Mouse (Mus musculus): ENCODE measurements at regions not wholly inside any gene's neighbourhood (a gene's known extent, or its start where the extent isn't known, plus 50 kb on each side); places are given as distances from the start of the nearest gene placed in this dataset.
A peak's percentile ranks its signal among the peaks of the same experiment; 100 is the strongest.

- DNase-seq (ENCODE audit: low spot score), result no peak
Observed at GRCm38 (mm10) chr9:47265946-47266490, 264.0 kb upstream of the Cadm1 start.

GRCm38 (mm10) chr9:47276303-47277005 lies 253.5 kb upstream of the Cadm1 start:
- no peak for DNase-seq (ENCODE audit: low spot score)

- DNase-seq (ENCODE audit: low spot score), result no peak
Observed at GRCm38 (mm10) chr9:47279410-47279809, 250.6 kb upstream of the Cadm1 start.

- DNase-seq (ENCODE audit: low spot score), result no peak
Observed at GRCm38 (mm10) chr9:47280146-47280545, 249.8 kb upstream of the Cadm1 start.

- no peak for DNase-seq (ENCODE audit: low spot score)
Observed at GRCm38 (mm10) chr9:47280598-47280997, 249.4 kb upstream of the Cadm1 start.

GRCm38 (mm10) chr9:47283746-47284455 lies 246.1 kb upstream of the Cadm1 start:
- DNase-seq (ENCODE audit: low spot score), result no peak

GRCm38 (mm10) chr9:47286930-47287722 lies 242.8 kb upstream of the Cadm1 start:
- DNase-seq (ENCODE audit: low spot score), result peak; percentile 61

GRCm38 (mm10) chr9:47288587-47289199 lies 241.3 kb upstream of the Cadm1 start:
- peak; percentile 48 for DNase-seq (ENCODE audit: low spot score)

- no peak for DNase-seq (ENCODE audit: low spot score)
Observed at GRCm38 (mm10) chr9:47300633-47301032, 229.3 kb upstream of the Cadm1 start.

GRCm38 (mm10) chr9:47307125-47307751 lies 222.7 kb upstream of the Cadm1 start:
- no peak for DNase-seq (ENCODE audit: low spot score)

- peak; percentile 22 for DNase-seq (ENCODE audit: low spot score)
Observed at GRCm38 (mm10) chr9:47307752-47308500, 222.0 kb upstream of the Cadm1 start.

GRCm38 (mm10) chr9:47313433-47313832 lies 216.5 kb upstream of the Cadm1 start:
- no peak for DNase-seq (ENCODE audit: low spot score)

GRCm38 (mm10) chr9:47314236-47314635 lies 215.7 kb upstream of the Cadm1 start:
- DNase-seq (ENCODE audit: low spot score), result no peak

GRCm38 (mm10) chr9:47320345-47320744 lies 209.6 kb upstream of the Cadm1 start:
- no peak for DNase-seq (ENCODE audit: low spot score)

GRCm38 (mm10) chr9:47321106-47321789 lies 208.7 kb upstream of the Cadm1 start:
- DNase-seq (ENCODE audit: low spot score), result peak; percentile 67

- DNase-seq (ENCODE audit: low spot score), result no peak
Observed at GRCm38 (mm10) chr9:47322293-47322692, 207.7 kb upstream of the Cadm1 start.

GRCm38 (mm10) chr9:47323051-47323450 lies 206.9 kb upstream of the Cadm1 start:
- DNase-seq (ENCODE audit: low spot score), result no peak

GRCm38 (mm10) chr9:47327575-47327974 lies 202.4 kb upstream of the Cadm1 start:
- DNase-seq (ENCODE audit: low spot score), result no peak

- no peak for DNase-seq (ENCODE audit: low spot score)
Observed at GRCm38 (mm10) chr9:47332929-47333328, 197.0 kb upstream of the Cadm1 start.

- DNase-seq (ENCODE audit: low spot score), result no peak
Observed at GRCm38 (mm10) chr9:47338221-47338620, 191.8 kb upstream of the Cadm1 start.

Measured in yolk sac, embryonic 10.5 days (tissue).